Mouse (Mus musculus) intestine, embryonic 16.5 days (tissue): ENCODE measurements around the gene Rpn2. TPM values are rescaled to one million over a fixed set of nuclear protein-coding genes. Genes with fewer than 3 reads are reported as not detected.

Source experiments
- ATAC-seq: fragments of 200-750 bp; cut with Nextera tagmentation; 2 replicates; pipeline ENCODE4 v1.8.0; 2017; ENCODE audit warnings: moderate TSS enrichment, moderate library complexity
- H3K27ac ChIP-seq: fragments of 300-500 bp; sonication (generic); 2 replicates; pipeline ENCODE4 v1.5.1; 2014; ENCODE audit warnings: mild to moderate bottlenecking, low read length
- H3K27me3 ChIP-seq: fragments of 300-500 bp; sonication (generic); replicated peaks from 2 replicates; pipeline ENCODE4 v1.6.1; 2014; ENCODE audit warnings: low read length, control low read depth, mixed read lengths; ENCODE audit not compliant: control insufficient read depth, insufficient read depth
- H3K36me3 ChIP-seq: fragments of 300-500 bp; sonication (generic); 2 replicates; pipeline ENCODE4 v1.6.1; 2014; ENCODE audit warnings: low read length, control low read depth; ENCODE audit not compliant: control insufficient read depth, insufficient read depth
- H3K4me1 ChIP-seq: fragments of 300-500 bp; sonication (generic); 2 replicates; pipeline ENCODE4 v1.6.1; 2014; ENCODE audit warnings: low read length, control low read depth, mixed read lengths; ENCODE audit not compliant: control insufficient read depth, insufficient read depth
- H3K4me2 ChIP-seq: fragments of 300-500 bp; sonication (generic); 2 replicates; pipeline ENCODE4 v1.6.1; 2014; ENCODE audit warnings: low read depth, low read length, control low read depth
- H3K4me3 ChIP-seq: fragments of 300-500 bp; sonication (generic); 2 replicates; pipeline ENCODE4 v1.5.1; 2014; ENCODE audit warnings: mild to moderate bottlenecking, low read length
- H3K9ac ChIP-seq: fragments of 300-500 bp; sonication (generic); 2 replicates; pipeline ENCODE4 v1.6.1; 2014; ENCODE audit warnings: low read depth, low read length
- H3K9me3 ChIP-seq: fragments of 300-500 bp; sonication (generic); 2 replicates; pipeline ENCODE4 v1.6.1; 2016; ENCODE audit warnings: low read length, control low read depth; ENCODE audit not compliant: control insufficient read depth
- WGBS: fragments of 180-500 bp; shearing (Covaris S2); extraction: QIAGEN DNeasy Blood & Tissue Kit; methylation state at CpG from one replicate; pipeline ENCODE4 v1.1.7; 2014; 5-methylcytosine and 5-hydroxymethylcytosine counted together
- polyA plus RNA-seq: library from polyadenylated mRNA; unstranded; fragments of >200 nt; fragmentation: Nextera tagmentation; extraction: Ambion mirVana; gene quantifications from 2 replicates; pipeline ENCODE4 v1.2.1, GENCODE M21; 2015

Gene Rpn2
- polyA plus RNA-seq, 1 experiment from 2014 or later: 355 TPM

DNA sequence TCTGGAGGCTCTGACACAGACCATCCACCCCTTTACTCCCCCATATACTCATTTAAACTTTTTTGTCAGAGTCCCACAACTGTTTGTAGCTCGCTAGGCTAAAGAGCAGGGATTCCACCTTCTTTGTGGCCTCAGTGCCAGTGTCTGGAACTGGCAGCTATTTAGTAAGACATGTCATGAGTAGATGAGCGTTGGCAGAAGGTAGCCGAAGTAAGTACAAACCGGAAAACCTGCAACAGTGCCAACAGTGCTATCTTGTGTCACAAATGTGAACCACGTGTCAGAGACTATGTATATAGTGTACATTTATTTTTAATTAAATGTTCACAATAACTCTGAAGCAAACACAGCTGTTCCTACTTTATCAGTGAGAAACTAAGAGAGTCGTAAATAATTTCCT, 15.0 kb upstream of the Rpn2 start:
- Histone ChIP-seq H3K36me3 (no peaks in the 10 kb centered on the region), H3K9me3 (no peaks in the 10 kb centered on the region), H3K27me3 (no peaks in the 10 kb centered on the region), H3K9ac (no peak overlapping the region), H3K27ac (no peak overlapping the region), H3K4me2 (no peak overlapping the region), H3K4me1 (peaks cover 10% of the 10 kb centered on the region), H3K4me3 (no peak overlapping the region)
- WGBS: 41% methylated on average over 6 of the region's 6 CpGs
- ATAC-seq: peak; percentile 31; the same call in 1 of the 2 replicates

DNA sequence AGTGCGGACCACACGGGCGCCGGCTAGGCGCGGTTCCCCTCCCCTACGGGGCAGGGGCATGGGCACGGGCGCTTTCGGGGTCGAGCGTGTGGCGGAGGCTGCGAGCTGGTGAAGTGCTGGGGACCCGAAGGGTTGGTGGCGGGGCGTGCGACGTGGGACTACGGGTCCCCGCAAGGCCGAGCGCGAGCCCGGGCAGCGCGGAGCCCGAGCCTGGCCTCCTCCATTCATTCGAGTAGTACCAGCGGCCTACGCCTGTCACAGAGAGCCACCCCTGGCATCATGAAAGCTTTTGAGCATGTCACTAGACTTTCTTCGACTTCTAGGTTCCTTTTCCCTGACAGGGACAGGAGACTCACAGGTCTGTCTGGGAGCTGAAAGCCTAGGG, 591 bp downstream of the Rpn2 start, which contains the start of gene Mroh8:
TSS of gene Mroh8 (minus strand) at position 134 of the 385 bp plus-strand sequence.
- peak within 1 kb of the TSS; percentile 62 for H3K4me2 ChIP-seq
- no peaks in the 10 kb centered on the region for H3K27me3 ChIP-seq
- peak within 1 kb of the TSS; percentile 89 for H3K4me3 ChIP-seq
- peak within 1 kb of the TSS; percentile 92 for H3K27ac ChIP-seq
- peak within 1 kb of the TSS; percentile 96 for H3K9ac ChIP-seq
- ATAC-seq: peak; percentile 78
- H3K4me1 ChIP-seq: peaks cover 17% of the 10 kb centered on the region
- H3K9me3 ChIP-seq: no peaks in the 10 kb centered on the region
- WGBS: under 1% methylated on average over 30 of the region's 32 CpGs
- peaks cover 7% of the 10 kb centered on the region for H3K36me3 ChIP-seq

DNA sequence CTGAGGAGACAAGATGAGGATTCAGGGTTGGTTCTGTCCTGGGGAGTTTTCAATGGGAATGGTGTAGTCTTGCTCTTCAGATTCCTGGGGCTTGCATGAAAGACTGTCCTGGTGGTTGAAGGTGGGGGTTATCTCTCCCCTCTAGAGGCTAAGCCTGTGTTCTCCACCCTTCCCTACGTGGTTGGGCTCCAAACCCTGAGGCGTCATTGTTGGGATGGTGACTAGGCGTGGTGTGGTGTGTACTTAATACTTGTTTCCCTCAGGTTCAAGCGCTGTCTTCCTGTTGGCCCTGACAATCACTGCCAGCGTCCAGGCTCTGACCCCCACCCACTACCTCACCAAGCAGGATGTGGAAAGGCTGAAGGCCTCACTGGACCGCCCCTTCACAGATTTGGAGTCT, 4.5 kb downstream of the Rpn2 start:
- ATAC-seq: no peak
- peaks cover 7% of the 10 kb centered on the region for H3K36me3 ChIP-seq
- H3K4me2 ChIP-seq: no peak overlapping the region
- H3K9me3 ChIP-seq: no peaks in the 10 kb centered on the region
- H3K4me3 ChIP-seq: no peak overlapping the region
- H3K27me3 ChIP-seq: no peaks in the 10 kb centered on the region
- no peak overlapping the region for H3K9ac ChIP-seq
- no peak overlapping the region for H3K27ac ChIP-seq
- H3K4me1 ChIP-seq: peaks cover 13% of the 10 kb centered on the region
- WGBS: 84% methylated on average over 6 of the region's 6 CpGs

DNA sequence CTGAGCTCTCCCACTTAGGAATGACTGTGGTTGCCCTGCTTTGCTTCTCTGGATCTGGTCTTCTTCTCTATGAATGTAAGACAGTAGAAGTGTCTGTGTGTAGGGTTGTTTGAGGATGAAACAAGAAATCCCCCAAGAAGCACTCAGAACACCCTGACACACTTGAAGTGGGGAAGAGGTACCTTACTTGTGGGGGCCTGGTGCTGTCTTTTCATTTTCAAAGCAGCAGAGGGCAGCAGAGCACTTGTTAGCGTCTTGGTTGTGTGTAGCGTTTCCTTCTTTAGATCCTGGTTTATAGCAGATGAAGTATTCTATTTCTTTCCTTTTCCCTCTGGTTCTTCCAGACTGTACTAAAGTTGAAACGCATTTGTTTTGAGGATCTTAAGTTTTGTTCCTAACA, 8.7 kb downstream of the Rpn2 start:
- no peak overlapping the region for H3K27ac ChIP-seq
- H3K36me3 ChIP-seq: peaks cover 18% of the 10 kb centered on the region
- 15% methylated on average over 3 of the region's 3 CpGs for WGBS

DNA sequence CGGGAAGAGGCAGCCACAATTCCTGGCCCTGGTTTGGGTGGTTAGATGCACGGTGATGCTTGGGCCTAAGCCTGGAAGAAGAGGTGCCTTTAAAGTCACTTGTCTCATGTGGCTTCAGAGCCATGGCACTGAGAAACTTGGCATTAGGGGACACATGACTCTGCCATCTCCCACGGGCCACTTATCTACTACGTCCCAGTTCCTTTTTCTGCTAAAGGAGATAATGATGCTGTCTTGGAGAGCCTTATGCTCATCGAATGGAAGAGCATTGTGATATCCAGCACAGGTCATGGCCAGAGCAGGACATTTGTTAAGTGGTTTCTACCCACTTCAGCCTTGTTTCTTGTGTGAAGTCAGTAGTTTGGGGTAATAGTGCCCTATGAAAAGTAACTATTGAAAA, 10.2 kb downstream of the Rpn2 start:
- WGBS: 90% methylated on average over 5 of the region's 5 CpGs
- no peaks in the 10 kb centered on the region for H3K9me3 ChIP-seq
- no peak overlapping the region for H3K4me3 ChIP-seq

More for the DNA sequence above, 8.7 kb downstream of the Rpn2 start:
- Histone ChIP-seq H3K9ac (no peak overlapping the region), H3K4me2 (no peak overlapping the region), H3K27me3 (no peaks in the 10 kb centered on the region), H3K9me3 (no peaks in the 10 kb centered on the region), H3K4me1 (no peaks in the 10 kb centered on the region), H3K4me3 (no peak overlapping the region)
- peak; percentile 62; the same call in 1 of the 2 replicates for ATAC-seq

DNA sequence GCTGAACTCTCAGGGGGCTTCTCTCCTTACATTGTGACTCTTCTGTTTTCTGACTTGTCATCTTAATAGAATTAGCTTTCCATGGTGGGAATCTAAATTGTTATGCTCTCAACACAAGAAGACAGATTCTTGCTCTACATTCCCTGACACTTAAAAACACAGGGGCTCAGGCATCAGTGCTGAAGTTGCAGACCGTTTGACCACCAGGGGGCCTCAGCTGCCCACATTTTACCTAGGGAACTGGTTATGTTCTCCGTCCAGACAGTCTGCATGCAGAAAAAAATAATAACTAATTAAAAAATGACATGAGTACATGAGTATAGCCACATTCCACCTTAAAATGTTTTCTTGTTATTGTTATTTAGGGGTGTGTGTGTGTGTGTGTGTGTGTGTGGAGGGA, 13.3 kb downstream of the Rpn2 start:
- Histone ChIP-seq H3K27me3 (no peaks in the 10 kb centered on the region), H3K4me3 (no peak overlapping the region), H3K4me2 (no peak overlapping the region), H3K9me3 (no peaks in the 10 kb centered on the region), H3K4me1 (no peaks in the 10 kb centered on the region), H3K27ac (no peak overlapping the region), H3K36me3 (peaks cover 22% of the 10 kb centered on the region), H3K9ac (no peak overlapping the region)
- WGBS: 12% methylated on average over 2 of the region's 2 CpGs
- no peak for ATAC-seq

More for the DNA sequence above, 10.2 kb downstream of the Rpn2 start:
- H3K27me3 ChIP-seq: no peaks in the 10 kb centered on the region
- no peak for ATAC-seq
- H3K4me2 ChIP-seq: no peak overlapping the region
- no peak overlapping the region for H3K27ac ChIP-seq
- H3K36me3 ChIP-seq: peaks cover 11% of the 10 kb centered on the region; the same call in 1 of the 2 replicates
- no peaks in the 10 kb centered on the region for H3K4me1 ChIP-seq
- no peak overlapping the region for H3K9ac ChIP-seq

DNA sequence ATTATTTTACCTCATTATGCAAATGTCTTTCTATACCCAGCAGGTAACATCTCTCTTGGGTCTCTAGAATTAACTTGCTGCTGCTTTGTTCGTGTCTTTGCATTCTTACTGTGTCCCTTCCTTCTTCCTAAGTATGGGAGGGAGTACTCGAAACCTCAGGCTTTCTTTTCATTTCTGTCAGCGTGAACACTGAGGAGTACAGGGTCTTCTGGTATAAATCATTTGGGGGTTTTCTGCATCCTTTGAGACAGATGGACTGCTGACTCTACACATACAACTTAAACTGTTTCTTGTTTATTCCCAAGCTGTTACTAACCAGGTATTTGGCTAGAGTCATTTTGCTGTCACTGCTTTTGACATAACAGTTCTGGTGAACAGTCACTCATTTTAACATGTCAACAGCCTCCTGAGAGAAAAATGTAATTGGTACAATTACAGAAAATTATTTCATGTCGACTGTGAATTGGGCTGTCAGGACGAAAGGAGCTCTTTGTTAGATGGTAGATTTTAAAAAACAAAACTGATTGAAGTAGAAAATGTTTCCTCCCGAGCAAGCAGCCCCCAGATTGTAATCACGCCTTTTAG, 17.4 kb downstream of the Rpn2 start:
- Histone ChIP-seq H3K4me3 (no peak overlapping the region), H3K36me3 (peaks cover 22% of the 10 kb centered on the region), H3K4me1 (no peaks in the 10 kb centered on the region), H3K4me2 (no peak overlapping the region), H3K9me3 (no peaks in the 10 kb centered on the region), H3K27me3 (no peaks in the 10 kb centered on the region), H3K27ac (no peak overlapping the region), H3K9ac (no peak overlapping the region)
- ATAC-seq: no peak
- WGBS: 79% methylated on average over 7 of the region's 7 CpGs

DNA sequence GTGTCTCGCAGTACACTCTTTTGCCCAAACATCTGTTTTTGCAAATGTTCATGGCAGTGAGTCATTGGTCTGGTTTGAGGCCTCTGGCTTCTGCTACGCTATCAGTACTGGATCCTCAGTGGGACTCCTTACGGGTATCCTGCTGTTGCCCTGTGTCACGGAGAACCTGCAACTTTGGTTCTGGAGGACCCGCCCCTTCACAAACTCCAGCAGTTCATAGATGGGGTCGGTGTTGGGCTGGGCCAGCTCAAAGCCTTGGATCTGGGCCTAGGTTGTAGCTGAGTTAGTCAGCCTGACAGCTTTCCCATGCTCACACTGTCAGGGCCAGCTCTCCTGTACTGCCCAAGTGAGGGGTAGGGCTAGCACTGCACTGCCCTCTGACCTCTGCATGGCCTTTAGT, 21.2 kb downstream of the Rpn2 start:
- no peak overlapping the region for H3K4me3 ChIP-seq
- 0 out of 2 replicates have a peak, but pooled peaks have one; percentile 26 for ATAC-seq
- WGBS: 87% methylated on average over 6 of the region's 6 CpGs
- H3K27ac ChIP-seq: no peak overlapping the region
- H3K36me3 ChIP-seq: peaks cover 19% of the 10 kb centered on the region
- H3K4me2 ChIP-seq: no peak overlapping the region
- no peaks in the 10 kb centered on the region for H3K27me3 ChIP-seq
- no peaks in the 10 kb centered on the region for H3K4me1 ChIP-seq
- H3K9me3 ChIP-seq: no peaks in the 10 kb centered on the region
- H3K9ac ChIP-seq: no peak overlapping the region

DNA sequence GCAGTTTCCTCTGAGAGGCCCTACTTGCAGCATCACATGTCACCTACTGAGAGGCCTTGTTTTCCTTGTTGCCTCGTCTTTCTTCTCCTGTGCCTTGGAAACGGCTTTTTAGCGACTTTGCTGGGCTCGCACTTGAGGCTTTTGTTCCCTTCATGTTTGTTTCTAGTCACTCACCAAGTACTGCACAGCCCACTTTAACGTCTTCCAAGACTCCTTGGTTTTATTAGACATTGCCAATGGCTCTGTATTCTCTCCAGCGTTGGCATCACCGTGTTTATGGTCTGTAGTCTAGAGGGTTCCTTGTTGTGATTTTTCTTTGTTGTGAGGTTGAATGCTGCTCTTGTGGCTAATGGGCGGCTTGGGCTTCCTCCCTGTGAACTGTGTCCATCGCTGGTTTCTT, 24.3 kb downstream of the Rpn2 start:
- peaks cover 7% of the 10 kb centered on the region for H3K4me1 ChIP-seq
- no peak overlapping the region for H3K9ac ChIP-seq
- no peaks in the 10 kb centered on the region for H3K27me3 ChIP-seq
- no peaks in the 10 kb centered on the region for H3K9me3 ChIP-seq
- peaks cover 15% of the 10 kb centered on the region for H3K36me3 ChIP-seq
- no peak for ATAC-seq
- WGBS: 80% methylated on average over 9 of the region's 9 CpGs
- no peak overlapping the region for H3K4me2 ChIP-seq
- H3K27ac ChIP-seq: no peak overlapping the region
- H3K4me3 ChIP-seq: no peak overlapping the region
